Mouse (Mus musculus) layer of hippocampus, adult 11-12 months (tissue): ENCODE results near the gene Serinc3.
A peak's percentile ranks its signal among the peaks of the same experiment; 100 is the strongest.
"Not testable (repeated sequence)": the region's sequence is repeated elsewhere in the genome, so short reads cannot be mapped to it uniquely, and the experiment has no call there.

Experiments used
- DNase-seq: peaks from one replicate; pipeline ENCODE4 v3.0.0; 2022; ENCODE audit warnings: low spot score

Serinc3 gene

DNA sequence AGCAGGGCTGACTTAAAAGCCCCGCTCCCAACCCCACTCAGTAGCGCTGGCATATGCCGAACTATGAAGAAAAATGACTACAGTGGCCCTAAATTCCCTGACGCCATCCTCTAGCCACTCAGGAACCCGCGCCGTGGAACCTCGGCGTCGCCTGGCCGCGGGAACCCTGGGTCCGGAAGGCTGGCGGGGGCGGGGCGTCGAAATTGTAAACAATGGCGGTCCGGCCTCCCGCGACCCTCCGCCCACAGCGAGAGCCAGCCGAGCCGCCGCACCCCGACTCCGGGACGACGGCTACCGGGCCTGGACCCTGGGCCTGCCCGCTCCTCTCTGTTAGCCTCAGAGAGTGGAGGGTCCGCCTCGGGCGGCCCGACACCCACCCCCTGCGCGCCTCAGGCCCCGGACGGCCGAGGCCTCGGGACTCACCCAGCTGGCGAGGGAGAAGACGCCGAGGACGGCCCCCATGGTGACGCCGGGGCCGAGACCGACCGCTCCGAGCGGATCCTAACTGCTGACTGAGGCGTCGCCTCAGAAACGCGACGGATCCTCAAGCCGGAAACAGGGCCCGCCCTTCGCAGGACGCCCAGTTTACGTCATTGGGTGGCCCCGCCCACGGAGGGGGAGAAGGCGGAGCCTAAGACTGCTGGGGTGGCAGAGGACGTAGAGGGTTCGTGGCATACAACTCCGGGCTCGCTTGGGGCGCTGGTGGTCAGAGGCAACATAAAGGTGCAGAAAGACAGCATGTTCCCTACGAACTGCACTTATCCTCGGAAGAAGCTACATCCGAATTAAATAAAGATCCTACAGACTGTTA lies at the start of gene Serinc3:
TSS of gene Serinc3 (minus strand) at position 557 of the 811 bp plus-strand sequence.
- DNase-seq, result peak; percentile 98

DNA sequence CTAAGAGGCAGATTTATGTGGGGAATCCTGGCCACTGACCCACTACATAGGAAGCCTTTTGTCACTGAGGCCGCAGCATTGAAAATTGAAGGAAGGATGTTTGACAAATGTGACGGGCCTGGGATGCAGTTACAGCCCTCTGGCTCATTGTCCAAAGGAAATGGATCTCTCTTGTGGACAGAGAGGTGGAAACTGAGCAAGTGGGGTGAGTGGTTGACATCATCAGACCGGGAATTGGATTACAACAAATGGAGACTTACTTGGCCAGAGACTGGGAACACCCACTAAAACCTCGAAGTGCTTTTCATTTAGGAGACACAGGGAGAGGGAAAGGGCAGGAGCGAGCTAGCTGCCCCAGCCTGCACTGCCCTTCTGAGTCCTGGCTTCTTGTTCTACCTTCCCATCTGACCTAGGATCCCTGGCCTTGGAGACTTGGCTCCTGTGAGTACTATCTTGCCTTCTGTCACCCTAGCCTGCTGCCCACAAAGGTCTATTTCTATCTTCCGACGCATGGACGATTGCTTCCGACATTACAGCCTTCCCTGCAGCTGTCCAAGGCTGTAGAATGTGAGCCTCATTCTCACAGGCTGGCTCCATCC lies 48.9 kb upstream of the Serinc3 start:
- DNase-seq, result no peak

DNA sequence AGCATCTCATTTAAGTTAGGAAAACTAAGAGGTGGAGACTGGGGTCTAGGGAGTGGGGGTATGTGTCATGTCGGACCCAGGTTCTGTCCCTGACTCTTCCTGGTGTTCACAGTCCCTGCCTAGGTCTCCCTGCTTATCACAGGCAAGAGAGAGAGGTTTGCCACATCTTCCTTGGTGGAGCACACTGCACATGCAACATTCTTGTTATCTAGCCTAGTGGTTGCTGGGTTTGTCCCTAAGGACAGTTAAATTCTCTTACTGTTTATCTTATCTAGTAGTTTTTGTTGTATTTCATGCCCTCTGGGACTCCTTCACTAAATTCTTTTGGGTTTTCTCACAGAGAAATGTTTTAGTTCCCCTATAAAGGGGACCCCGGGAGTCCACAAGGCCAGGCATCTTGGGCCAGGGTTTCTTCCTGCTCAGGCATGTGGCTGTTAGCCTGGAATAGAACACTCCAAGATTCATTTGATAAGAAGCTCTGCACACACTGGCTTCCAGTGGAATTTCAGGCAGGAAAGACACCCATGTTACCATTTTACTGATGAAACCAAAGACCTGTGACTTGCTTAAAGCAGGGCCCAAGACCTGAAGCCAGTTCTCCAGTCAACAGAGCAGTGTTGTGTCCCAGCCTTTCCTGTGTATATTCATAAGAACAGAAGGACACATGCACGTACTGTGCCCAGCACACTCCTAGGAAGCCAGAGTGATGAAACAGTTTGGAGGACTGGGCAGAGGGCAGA lies 48.1 kb upstream of the Serinc3 start:
- DNase-seq, result no peak

DNA sequence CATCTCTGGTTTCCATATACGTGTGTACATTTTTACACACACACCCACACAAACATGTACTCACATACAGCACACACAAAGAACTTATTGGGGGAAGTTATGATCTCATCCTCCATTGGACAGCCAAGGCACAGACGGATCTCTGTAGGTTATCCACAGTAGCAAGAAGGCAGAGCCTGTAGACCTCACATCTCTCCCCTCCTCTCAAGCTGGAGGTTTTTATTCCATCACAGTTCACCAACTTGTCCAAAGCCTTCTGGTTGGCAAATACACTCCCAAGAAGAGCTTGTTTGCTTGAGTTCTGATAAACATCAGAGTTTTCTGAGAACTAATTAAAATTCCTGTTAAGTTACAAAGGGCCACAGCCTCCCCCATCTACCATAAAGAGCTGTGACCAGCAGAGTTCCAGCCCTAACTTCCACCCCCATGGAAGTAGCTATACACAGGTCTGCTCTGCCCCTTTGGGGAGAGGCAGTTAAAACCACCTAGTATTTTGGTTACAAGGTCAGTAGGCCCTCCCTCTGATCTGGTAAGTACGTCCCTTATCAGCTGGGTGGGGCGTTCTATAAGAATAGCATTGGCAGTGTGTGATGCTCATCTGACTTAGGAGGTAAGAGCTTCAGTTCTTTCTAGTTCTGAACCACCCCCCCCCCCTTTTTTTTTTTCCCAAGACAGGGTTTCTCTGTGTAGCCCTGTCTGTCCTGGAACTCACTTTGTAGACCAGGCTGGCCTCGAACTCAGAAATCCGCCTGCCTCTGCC lies 47.1 kb upstream of the Serinc3 start:
- DNase-seq, result no peak

DNA sequence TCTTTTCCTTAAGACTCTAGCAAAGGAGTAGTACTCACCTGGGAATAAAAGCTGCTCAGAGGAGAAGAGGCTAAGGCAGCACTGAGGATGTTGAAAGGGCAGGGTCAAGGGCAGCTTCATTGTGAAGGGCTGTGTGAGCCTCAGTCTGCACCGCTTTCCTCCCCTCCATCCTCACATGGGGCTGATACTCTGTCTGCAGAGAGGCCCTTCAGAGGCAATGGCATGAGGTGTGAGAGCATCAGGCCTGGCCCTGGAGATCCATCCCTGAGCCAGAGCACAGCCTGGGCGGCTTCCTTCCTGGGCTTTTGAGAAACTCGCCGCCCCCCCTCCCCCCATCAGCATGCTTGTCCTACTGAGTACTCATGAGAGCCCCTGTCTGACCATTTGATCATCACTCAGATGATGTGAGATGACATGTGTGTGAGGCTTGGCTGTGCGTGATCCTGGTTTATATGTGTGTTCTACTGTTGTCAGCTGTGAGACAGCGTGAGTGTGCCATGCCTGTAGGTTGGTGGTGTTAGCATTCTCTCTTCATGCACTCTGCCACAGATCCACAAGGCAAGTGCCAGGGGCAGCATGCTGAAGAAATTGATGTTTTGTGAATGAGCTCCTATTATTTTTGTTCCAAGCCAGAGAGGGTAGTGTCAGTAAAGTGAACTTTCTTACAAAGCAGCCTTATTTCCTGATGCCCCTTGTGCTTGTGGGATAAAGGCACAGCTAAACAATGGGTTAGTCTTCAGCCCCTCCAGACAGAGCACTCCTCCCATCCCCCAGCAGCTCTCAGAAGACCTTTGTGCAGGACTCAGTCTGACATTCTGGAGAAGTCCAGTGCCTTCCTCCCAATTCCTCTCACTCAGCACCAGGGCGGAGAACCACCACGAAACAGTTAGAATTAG lies 45.7 kb upstream of the Serinc3 start:
- DNase-seq, result no peak

DNA sequence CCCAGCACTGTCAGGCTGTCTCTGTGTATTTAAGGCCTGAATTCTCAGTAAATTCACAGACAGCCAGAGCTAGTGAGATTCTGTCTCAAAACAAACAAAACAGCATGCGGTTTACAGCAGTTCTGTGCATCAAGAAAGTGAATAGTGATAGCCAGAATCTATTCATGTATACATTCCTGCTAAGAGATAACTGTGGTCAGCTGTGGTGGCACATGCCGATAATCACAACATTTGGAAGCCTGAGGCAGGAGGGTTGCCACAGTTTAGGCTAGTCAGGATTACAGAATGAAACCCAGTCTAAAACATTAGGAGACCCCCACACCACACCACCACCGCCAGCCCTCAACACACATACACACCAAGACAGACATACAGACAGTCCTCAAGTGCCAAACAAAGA lies 44.8 kb upstream of the Serinc3 start:
- DNase-seq, result no peak

DNA sequence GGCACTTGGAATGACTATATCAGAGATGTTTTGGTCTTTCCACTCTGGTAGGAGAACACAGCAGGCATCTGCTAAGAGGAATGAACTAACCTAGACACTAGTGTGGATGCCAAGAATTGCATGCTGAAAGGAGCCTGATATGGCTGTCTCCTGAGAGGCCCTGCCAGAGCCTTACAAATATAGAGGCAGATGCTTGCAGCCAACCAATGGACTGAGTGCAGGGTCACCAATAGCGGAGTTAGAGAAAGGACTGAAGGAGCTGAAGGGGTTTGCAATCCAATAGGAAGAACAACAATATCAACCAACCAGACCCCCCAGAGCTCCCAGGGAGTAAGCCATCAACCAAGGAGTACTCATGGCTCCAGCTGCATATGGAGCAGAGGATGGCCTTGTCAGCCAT lies 43.4 kb upstream of the Serinc3 start:
- DNase-seq, result not testable (repeated sequence)

DNA sequence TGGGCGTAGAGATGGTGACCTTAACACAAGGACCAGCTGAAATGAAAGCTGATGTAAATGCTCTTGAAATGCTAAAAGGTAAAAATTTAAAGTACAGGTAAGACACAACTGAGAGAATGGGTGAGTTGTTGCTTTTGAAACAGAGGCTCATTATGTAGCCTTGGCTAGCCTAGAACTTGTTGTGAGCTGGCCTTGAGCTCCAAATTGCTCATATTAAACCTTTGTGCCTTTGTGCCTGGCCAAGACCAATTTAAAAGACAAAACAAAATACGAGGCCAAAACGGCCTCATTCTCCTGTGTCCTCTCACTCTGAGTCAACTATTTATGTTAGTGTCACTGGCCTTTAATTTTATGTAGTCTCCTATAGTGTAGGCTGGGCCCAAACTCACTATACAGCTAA lies 42.0 kb upstream of the Serinc3 start:
- DNase-seq, result no peak

DNA sequence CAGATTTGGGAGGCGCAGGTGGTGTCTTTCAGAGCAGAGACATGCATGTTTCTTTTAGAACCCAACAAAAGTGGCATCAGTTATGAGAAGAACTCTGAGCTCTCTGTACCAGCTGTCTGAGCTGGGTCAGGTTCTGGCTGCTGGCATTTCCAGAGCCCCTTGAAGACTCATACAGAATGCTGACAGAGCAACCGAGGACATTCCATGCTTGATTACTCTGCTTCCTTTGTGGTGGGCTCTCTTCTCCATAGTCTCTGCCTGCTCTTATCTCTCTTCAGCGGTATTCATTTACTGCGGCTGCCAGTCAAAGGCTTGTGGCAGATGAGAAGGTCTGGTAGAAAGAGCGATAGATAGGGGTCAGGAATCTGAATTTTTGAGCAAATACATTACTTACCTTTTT lies 41.3 kb upstream of the Serinc3 start:
- no peak for DNase-seq

DNA sequence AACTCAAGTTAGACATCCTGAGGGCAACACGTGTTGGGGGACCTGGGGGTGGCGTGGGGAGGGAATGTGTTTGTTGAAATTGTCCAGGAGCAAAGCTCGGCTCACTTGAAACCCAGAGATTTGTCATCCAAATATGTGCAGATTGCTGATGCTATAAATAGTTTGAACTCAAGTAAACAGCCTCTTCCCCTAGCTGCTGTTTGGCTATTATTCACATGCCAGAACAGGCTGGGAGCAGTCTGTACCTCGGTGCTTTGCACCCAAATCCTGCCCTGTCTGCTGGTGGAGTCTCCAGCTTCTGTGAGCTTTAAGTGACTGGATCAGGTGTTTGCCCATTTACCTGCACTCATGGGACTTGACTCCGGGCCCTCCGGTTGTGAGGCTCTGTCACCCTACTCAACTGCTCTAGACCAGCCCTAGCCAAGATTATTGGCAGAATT lies 40.9 kb upstream of the Serinc3 start:
- DNase-seq, result peak; percentile 69

DNA sequence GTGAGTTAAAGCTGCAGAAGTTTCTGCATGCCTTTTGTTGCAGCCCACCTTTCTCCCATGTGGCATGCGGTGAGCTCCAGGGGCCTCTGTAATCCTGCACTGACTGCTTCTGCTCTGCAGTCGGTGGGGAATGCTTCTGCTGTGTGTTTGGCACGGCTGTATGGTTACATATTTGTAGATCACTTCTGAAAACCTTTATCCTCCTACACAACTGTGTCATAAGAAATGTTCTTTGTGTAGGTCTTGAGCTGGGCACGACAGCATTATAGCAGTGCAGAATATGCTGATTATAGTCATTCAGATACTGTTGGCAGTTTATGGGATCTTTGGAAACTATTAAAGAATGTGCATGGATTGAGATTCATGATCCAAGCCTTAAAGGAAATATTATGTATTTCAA lies 40.4 kb upstream of the Serinc3 start:
- DNase-seq, result no peak

DNA sequence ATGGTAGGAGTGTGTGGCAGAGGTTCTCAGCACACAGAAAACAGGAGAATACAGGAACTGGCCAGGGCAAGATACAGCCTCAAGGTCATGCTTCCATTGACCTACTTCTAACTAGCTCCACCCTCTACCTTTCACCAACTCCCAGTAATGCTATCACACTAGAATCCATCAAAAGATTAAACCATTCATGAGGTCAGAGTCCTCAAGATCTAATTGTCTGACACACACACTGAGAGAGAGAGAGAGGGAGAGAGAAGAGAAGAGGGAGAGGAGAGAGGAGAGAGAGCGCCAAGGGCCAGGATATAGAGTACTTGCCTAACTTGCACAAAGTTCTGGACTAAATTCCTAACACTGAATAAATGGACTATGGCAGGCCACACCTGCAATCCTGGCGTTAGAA lies 37.4 kb upstream of the Serinc3 start:
- no peak for DNase-seq

DNA sequence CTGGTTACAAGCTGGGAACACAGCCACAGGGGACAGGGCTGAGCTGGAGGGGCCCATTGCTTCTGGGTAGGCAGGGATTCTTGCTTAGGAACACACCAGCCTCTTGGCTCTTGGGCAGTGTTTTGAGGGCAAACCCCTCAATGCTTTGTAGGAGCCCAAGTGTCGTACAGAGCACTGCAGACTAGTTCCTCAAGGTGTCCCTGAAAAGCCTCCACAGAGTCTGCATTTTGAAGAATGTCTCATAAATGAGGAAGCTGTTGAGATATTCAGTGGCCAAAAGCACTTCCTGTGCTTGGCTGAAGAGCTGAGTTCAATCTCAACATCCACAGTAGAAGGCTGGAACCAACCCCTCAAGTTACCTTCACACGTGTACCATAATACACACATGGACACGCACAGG lies 31.8 kb upstream of the Serinc3 start:
- DNase-seq, result no peak

DNA sequence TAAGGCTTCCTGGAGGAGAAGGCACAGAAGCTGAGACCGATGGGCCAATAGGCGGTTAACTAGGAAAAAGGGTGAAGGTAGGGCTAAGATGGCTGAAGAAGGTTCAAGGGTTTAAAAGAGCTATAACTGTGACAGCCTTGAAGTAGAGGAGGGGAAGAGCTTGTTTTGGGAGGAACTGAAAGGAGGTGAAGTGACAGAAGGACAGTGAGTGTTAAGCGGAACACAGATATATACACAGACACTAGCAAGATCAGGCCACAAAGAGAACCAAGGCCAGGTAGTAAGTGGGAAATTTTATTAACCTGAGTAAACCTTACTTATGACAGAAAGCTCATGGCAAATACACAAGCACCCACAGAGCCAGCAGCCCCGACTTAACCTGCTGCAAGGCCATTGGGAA lies 31.4 kb upstream of the Serinc3 start:
- DNase-seq, result no peak

DNA sequence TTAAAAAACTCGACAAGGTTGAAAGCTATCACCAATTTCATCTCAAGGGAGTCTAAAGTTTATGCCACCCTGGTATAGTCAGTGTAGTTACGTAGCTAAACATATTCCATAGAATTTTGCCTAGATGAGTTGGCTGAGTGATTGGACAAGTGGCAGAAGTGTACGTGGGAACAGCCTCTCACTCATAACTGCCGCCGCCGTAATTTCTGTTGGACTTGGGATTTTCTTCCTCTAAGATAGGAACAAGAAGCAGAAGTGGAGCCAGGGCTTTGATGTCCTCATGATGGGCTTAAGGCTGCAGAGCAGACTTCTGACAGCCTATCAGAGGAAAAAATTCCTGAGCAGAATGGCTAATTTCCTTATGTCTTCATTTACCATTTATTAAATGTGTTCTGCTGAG lies 30.7 kb upstream of the Serinc3 start:
- DNase-seq, result no peak

DNA sequence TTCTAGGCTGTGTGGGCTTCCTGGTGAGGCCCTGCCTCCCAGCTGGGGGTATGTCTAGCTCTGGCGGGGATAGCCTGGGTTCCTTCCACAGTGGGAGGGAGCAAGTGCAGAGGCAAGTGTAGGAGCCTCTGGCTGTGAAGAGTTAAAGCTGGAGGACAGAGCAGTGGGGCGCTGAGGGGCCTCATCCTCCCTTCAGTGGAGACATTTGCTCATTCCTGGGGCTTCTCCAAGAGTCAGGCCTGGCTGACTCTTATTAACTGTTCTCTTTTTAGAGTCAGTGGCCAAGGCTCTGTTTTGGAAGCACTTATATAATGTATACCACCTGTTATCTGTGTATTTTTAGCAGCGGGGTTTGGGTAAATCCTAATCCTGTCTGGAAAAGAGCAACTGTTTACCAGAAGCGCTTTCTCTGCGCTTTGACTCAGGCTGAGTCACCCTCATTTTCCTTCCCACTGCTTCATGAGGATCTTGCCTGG lies 30.3 kb upstream of the Serinc3 start:
- peak; percentile 40 for DNase-seq

DNA sequence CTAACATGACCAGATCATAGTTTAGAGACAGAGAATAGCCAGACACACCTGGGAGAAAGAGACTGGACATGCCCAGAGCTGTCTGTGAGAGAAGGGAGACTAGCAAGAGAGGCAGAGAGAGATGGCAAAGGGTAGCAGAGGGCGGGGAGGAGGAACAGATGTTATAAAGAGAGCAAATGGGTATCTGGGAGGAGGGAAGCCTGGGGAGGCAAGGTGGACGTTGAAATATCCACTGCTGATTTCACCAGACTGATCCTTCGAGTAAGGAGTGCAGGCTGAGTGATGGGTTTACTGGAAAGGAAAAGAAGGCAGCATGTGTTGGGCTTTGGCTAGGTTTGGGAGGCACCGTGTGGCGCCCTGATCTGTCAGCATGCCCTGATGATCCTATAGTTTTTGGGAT lies 29.5 kb upstream of the Serinc3 start:
- no peak for DNase-seq

DNA sequence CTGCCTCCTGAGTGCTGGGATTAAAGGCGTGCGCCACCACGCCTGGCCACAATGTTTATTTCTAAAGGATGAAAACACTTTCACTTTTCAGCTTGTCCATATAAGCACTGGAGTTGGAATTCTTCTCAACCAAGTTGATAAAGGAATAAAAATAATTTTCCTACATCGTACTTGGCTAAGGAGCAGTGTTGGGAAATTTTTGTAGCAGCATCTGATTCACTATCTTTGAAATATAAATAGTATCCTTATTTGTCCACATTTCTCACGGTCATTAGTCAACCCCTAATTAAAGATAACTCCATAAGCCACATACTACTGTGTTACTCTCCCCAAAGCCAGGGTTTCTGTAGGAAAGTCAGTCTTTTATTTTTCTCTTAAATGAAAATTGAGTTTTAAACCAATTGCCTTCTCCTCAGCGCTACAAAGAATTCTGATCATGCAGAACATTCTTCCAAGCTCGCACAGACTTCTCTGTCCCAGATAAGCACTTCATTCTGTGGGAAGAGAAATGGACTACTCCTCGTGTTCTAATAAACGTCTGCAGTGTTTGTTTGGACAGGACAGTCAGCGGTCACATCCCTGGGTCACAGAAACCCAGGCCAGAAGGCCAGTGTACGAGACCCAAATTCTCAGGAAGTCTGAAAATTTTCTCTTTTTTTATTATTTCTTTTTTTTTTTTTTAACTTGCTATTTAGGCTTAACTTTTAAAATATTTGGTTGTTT lies 26.1 kb upstream of the Serinc3 start:
- no peak for DNase-seq

DNA sequence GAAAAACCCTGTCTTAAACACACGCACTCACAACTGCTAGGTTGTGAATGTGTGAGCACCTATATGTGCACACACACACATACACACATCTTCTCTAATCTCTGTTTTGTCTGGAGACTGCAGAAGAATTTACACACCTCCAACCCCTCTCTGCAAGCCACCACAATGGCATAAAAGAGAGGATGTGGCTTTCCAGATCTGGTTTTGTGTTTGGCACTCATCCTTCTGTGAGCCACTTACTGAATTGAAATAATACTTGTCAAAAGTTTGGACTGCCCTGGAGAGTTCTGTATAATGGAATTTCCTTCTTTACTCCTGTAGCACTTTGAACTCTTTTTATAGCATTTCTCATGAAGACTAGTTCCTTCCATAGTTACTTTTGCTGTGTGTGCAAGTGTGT lies 22.1 kb upstream of the Serinc3 start:
- DNase-seq, result no peak

DNA sequence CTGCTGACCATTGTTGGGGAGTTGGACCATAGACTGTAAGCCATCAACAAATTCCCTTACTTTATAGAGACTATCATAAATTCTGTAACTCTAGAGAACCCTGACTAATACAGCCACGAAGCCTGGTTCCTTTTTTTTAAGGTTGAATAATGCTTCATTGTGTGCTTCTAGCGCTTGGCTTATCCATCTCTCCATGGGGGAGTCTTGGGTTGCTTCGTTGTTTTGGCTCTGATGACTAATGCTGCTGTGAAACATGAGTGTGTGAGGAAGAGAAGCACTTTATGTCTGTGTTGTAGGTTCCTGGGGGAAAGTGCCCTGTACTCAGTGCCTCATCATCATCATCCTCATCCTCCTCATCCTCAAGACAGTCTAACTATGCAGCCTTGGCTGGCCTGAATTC lies 19.0 kb upstream of the Serinc3 start:
- DNase-seq, result no peak
